Mouse (Mus musculus) kidney, embryonic 16.5 days (tissue): ENCODE data around the gene Npas3. TPM values are rescaled to one million over a fixed set of nuclear protein-coding genes. Genes with fewer than 3 reads are reported as not detected.

ENCODE experiments used
- ATAC-seq: fragments of 200-750 bp; cut with Nextera tagmentation; 2 replicates; pipeline ENCODE4 v1.8.0; 2017; ENCODE audit warnings: moderate TSS enrichment; ENCODE audit not compliant: low FRiP score, low TSS enrichment
- H3K27ac ChIP-seq: fragments of 300-500 bp; sonication (generic); 2 replicates; pipeline ENCODE4 v1.5.1; 2014; ENCODE audit warnings: low read length
- H3K27me3 ChIP-seq: fragments of 300-500 bp; sonication (generic); 2 replicates; pipeline ENCODE4 v1.6.1; 2014; ENCODE audit warnings: low read length, control low read depth, mixed read lengths; ENCODE audit not compliant: insufficient read depth
- H3K36me3 ChIP-seq: fragments of 300-500 bp; sonication (generic); 2 replicates; pipeline ENCODE4 v1.6.1; 2014; ENCODE audit warnings: low read length, control low read depth, mixed read lengths; ENCODE audit not compliant: insufficient read depth
- H3K4me1 ChIP-seq: fragments of 300-500 bp; sonication (generic); 2 replicates; pipeline ENCODE4 v1.6.1; 2014; ENCODE audit warnings: low read length, control low read depth, mixed read lengths; ENCODE audit not compliant: insufficient read depth
- H3K4me2 ChIP-seq: fragments of 300-500 bp; sonication (generic); replicated peaks from 2 replicates; pipeline ENCODE4 v1.6.1; 2014; ENCODE audit warnings: low read depth, low read length
- H3K4me3 ChIP-seq: fragments of 300-500 bp; sonication (generic); 2 replicates; pipeline ENCODE4 v1.5.1; 2014; ENCODE audit warnings: mild to moderate bottlenecking, low read length
- H3K9ac ChIP-seq: fragments of 300-500 bp; sonication (generic); replicated peaks from 2 replicates; pipeline ENCODE4 v1.6.1; 2014; ENCODE audit warnings: low read length
- H3K9me3 ChIP-seq: fragments of 300-500 bp; sonication (generic); 2 replicates; pipeline ENCODE4 v1.6.1; 2016; ENCODE audit warnings: low read length, control low read depth
- WGBS: fragments of 180-500 bp; shearing (Covaris S2); extraction: QIAGEN DNeasy Blood & Tissue Kit; methylation state at CpG from one replicate; pipeline ENCODE4 v1.1.7; 2014; 5-methylcytosine and 5-hydroxymethylcytosine counted together
- polyA plus RNA-seq: library from polyadenylated mRNA; unstranded; fragments of >200 nt; fragmentation: Nextera tagmentation; extraction: Ambion mirVana; gene quantifications from 2 replicates; pipeline ENCODE4 v1.2.1, GENCODE M21; 2015

Npas3 gene
- polyA plus RNA-seq, 1 experiment from 2014 or later: 0.92 TPM

DNA sequence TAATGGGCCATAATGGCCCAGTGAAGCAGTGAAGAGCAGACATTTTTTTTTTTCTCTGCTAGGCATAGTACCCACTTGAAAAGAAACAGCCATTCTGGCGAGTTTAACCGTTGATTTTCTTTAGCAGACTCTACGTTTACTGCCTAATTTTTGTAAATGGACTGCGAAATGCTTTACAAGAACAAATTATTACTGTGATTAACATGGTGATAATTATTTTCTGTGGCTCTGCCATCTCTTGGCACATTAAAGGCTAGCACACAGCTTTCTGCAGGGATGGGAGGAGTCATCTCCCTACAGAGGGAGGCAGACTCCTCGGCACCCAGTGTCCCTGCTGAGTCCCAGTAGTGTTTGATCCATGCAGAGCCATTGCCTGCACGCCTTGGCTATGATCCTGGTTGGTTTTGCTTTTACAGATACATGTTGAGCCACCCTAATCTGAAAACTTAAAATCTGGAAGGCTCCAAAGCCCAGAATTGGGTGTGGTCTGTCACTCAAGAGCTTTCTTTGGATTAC is 341.0 kb downstream of the Npas3 start:
- no peak overlapping the region for H3K4me2 ChIP-seq
- H3K9ac ChIP-seq: no peak overlapping the region
- no peak for ATAC-seq
- H3K36me3 ChIP-seq: no peaks in the 10 kb centered on the region
- no peaks in the 10 kb centered on the region for H3K27me3 ChIP-seq
- no peak overlapping the region for H3K27ac ChIP-seq
- no peaks in the 10 kb centered on the region for H3K9me3 ChIP-seq
- H3K4me1 ChIP-seq: 0 out of 2 replicates have a peak, but pooled peaks cover 6% of the 10 kb centered on the region
- H3K4me3 ChIP-seq: no peak overlapping the region
- 59% methylated on average over 6 of the region's 6 CpGs for WGBS

DNA sequence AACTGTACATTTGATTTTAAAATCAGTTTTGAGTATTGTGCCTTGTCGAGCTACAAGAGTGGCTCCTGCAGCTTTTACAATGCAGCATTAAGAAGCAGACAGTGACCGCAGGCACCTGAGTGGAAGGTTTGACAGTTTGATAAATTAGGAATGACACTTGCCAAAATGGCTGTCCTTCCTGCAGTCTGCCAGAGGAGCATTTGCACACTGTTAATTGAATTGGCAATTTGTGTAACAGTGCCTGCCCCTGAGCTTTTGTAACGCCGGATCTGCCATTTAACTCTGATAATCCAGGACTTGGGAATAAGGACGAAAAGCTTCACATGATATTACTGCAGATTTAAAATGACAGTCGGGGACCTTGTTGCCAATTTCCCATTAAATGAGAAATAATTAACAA is 357.2 kb downstream of the Npas3 start:
- Histone ChIP-seq H3K9me3 (no peaks in the 10 kb centered on the region), H3K36me3 (no peaks in the 10 kb centered on the region), H3K4me1 (no peaks in the 10 kb centered on the region), H3K27me3 (no peaks in the 10 kb centered on the region), H3K4me3 (no peak overlapping the region), H3K4me2 (no peak overlapping the region), H3K9ac (no peak overlapping the region), H3K27ac (no peak overlapping the region)
- WGBS: 73% methylated on average over 6 of the region's 6 CpGs
- ATAC-seq: no peak

DNA sequence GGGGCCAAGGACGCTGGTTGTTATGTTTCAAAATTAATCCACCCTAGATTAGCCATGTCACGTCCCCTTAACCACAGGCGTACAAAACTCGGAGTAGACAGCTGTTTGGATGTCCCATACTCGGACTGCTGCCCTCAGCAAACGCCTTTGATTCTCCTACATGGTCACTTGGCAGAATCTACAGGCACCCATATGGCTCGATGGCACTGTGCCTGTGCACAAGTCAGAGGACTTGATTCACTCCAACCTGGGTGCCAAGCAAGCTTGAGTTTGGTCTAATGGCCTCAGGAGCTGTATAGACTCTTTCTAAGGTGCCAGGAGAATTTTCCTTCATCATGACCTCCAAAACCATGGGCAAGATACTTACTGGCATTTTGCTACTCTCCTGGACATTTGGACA is 363.6 kb downstream of the Npas3 start:
- no peaks in the 10 kb centered on the region for H3K4me1 ChIP-seq
- H3K27me3 ChIP-seq: no peaks in the 10 kb centered on the region
- no peak overlapping the region for H3K4me2 ChIP-seq
- no peaks in the 10 kb centered on the region for H3K9me3 ChIP-seq
- H3K4me3 ChIP-seq: no peak overlapping the region
- no peaks in the 10 kb centered on the region for H3K36me3 ChIP-seq
- ATAC-seq: no peak
- H3K27ac ChIP-seq: no peak overlapping the region
- no peak overlapping the region for H3K9ac ChIP-seq
- 88% methylated on average over 7 of the region's 7 CpGs for WGBS

DNA sequence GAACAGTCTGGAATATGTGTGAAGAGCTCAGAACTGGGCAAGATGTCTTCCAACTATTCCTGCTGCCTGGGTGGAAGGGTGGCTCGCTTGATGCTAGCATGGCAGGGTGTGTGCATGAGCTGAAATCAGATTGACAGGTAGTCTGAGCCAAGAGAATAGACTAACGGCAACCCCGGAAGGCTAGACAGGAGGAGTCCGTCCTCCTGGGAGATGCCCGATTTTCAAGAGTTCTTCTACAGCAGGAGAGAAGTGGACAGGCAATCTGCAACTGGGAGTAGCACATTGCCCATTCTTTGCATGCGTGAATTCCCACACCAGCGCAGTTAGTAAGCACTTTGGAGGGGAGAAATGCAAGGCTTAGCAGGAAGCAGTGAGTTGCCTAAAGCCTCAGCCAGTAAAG is 372.8 kb downstream of the Npas3 start:
- Histone ChIP-seq H3K9me3 (no peaks in the 10 kb centered on the region), H3K4me1 (peaks cover 5% of the 10 kb centered on the region; the same call in 1 of the 2 replicates), H3K36me3 (no peaks in the 10 kb centered on the region), H3K27me3 (no peaks in the 10 kb centered on the region), H3K4me3 (no peak overlapping the region), H3K9ac (no peak overlapping the region), H3K27ac (no peak overlapping the region), H3K4me2 (no peak overlapping the region)
- no peak for ATAC-seq
- 79% methylated on average over 7 of the region's 7 CpGs for WGBS

DNA sequence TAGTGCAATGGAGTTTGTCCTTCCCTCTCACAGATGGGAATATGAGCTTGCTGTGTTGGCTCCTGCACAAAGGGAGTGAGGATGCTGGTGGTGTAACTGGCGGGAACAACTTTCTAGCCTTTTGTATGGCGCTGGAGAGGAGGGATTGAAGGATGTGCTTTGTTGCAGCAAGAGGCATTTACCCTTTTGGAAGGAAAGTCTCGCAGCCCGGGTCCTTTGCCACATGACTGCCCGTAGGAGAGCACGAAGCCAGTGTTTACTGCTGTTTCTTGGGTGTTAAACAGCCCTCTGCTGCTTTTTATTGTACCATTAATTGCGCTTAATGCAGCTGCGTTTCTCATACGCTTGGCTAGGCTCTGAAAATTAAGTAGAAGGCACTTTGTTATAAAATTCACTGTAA is 375.3 kb downstream of the Npas3 start:
- Histone ChIP-seq H3K9me3 (no peaks in the 10 kb centered on the region), H3K4me3 (no peak overlapping the region), H3K4me2 (no peak overlapping the region), H3K27ac (no peak overlapping the region), H3K27me3 (no peaks in the 10 kb centered on the region), H3K4me1 (peaks cover 5% of the 10 kb centered on the region; the same call in 1 of the 2 replicates), H3K9ac (no peak overlapping the region), H3K36me3 (no peaks in the 10 kb centered on the region)
- ATAC-seq: 0 out of 2 replicates have a peak, but pooled peaks have one; percentile 31
- WGBS: 15% methylated on average over 9 of the region's 9 CpGs

DNA sequence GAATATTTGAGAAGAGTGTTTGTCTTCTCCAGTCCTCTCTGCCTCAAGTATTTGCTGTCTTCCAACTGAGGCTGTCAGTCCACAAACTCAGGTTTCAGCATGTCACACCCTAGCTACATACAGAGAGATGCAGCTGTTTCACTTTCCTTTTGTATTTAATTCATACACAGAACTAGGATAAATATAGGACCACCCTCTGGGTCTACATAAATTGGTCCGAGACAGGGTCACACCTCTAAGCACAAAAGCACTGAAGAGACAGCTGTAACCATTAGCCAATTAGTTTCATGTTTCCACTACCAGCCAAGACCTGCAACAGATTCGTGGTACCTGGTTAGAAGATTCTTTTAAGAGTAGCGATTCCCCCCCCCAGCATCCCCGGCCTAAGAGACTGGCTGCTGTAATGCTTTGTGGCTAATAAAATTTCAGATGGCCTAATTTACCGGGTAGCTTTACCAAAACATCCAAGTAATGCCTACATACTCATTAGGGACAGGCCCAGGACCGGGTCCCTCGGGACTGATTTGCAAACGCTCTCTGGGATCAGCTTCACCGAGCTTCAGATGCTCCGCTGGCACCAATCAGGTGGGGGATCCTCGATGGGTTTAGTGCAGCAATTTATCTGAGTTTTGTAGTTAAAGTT is 376.0 kb downstream of the Npas3 start:
- Histone ChIP-seq H3K9ac (no peak overlapping the region), H3K27me3 (no peaks in the 10 kb centered on the region), H3K4me2 (no peak overlapping the region; the same call in 1 of the 2 replicates), H3K4me3 (no peak overlapping the region), H3K27ac (no peak overlapping the region), H3K36me3 (no peaks in the 10 kb centered on the region), H3K9me3 (no peaks in the 10 kb centered on the region), H3K4me1 (peaks cover 5% of the 10 kb centered on the region; the same call in 1 of the 2 replicates)
- 0 out of 2 replicates have a peak, but pooled peaks have one; percentile 23 for ATAC-seq
- WGBS: 19% methylated on average over 11 of the region's 11 CpGs

DNA sequence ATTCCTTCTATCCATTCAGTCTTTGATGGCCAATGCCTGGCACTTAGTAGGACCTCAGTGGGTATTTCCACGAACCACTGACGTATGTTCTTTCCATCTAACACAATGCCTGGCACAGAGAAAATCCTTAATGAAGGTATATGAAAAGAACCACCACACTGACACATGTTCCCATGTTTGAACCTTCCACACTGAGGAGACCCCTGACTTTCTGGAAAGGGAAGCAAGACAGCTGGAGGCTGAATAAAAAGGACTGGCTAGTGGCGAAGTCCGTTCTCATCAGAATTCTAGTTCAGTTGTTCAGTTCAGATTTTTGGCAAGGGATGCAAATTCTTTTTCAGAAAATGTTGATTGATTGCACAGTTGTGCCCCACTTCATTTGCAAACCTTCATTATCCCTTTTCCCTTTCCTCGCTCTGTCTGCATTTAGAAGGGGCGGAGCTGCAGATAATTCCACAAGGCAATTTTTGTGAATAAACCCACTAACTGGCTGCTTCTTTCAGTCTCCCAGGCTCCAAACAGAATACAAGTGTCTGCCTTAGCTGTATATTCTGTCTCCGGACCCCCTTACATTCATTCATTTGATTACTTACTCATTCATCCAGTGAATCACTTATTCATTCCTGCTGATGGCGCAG is 381.1 kb downstream of the Npas3 start:
- H3K4me2 ChIP-seq: no peak overlapping the region
- WGBS: 84% methylated on average over 8 of the region's 8 CpGs
- H3K4me1 ChIP-seq: no peaks in the 10 kb centered on the region

DNA sequence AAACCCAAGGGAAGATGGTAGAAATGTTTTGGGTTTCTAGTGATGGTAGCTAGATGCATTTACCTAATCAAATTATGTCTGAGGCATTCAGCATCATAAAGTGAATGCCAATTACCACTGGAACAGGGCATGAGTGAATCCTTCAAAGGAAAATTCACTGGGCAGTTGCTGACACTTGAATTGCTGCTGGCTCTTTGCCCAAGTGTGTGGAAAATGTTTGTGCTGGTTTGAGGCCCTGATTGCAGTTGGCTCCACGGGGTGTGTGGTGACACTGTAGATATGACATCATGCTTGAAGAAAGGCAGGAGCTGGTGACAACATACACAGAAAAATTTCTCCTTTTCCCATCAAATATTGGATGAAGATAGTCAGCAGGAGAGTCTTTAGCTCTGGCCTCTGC is 382.1 kb downstream of the Npas3 start:
- Histone ChIP-seq H3K27me3 (no peaks in the 10 kb centered on the region), H3K4me1 (no peaks in the 10 kb centered on the region), H3K4me2 (no peak overlapping the region), H3K4me3 (no peak overlapping the region), H3K27ac (no peak overlapping the region), H3K9ac (no peak overlapping the region), H3K9me3 (no peaks in the 10 kb centered on the region), H3K36me3 (no peaks in the 10 kb centered on the region)
- no peak for ATAC-seq
- 41% methylated on average over 1 of the region's 1 CpGs for WGBS

More for the DNA sequence above, 381.1 kb downstream of the Npas3 start:
- Histone ChIP-seq H3K9ac (no peak overlapping the region), H3K4me3 (no peak overlapping the region), H3K27ac (no peak overlapping the region), H3K9me3 (no peaks in the 10 kb centered on the region), H3K27me3 (no peaks in the 10 kb centered on the region), H3K36me3 (no peaks in the 10 kb centered on the region)
- no peak for ATAC-seq

DNA sequence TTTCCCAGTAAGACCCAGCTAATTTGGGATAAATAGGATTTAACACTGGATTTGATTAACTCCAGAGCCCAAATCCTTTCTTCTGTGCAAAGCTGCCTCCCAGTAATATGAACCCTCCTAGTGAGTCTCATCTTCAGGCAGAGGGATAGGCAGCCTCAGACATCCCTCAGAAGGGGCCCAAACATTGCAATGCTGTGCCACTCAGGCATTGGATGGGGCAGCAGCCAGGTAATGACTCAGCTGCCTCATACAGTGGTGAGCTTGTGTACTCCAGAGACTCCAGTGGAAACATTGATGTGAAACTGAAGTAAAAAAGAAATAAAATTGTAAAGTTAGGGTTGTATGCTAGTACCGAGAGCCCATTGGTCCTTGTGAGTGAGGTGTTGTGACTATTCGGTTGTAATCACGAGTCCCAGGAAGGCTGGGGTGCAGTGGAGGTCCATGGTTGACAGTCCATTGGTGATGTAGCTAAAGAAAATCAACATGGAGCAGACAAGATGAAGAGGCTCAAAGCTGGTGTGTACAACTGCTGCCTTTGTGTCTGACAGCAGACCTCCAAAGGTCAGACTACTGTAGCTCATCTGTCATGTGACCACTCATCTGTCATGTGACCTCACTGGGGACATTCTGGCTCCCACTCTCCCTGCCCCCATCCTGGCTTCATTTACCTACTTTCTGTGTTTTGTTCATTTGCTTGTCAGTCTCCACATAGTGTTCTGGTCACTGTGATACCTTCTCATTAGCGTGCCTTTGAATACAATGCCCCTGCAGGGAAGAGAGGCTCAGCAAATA is 383.0 kb downstream of the Npas3 start:
- Histone ChIP-seq H3K4me1 (no peaks in the 10 kb centered on the region), H3K36me3 (no peaks in the 10 kb centered on the region), H3K9me3 (no peaks in the 10 kb centered on the region), H3K9ac (no peak overlapping the region), H3K27ac (no peak overlapping the region), H3K4me3 (no peak overlapping the region), H3K27me3 (no peaks in the 10 kb centered on the region), H3K4me2 (no peak overlapping the region)
- WGBS: 85% methylated on average over 4 of the region's 4 CpGs
- no peak for ATAC-seq
